Mouse (Mus musculus) myocyte (in vitro differentiated cells): ENCODE data around the gene Lat.

Source experiments
- CEBPB ChIP-seq: IDR thresholded peaks from 2 replicates; pipeline ENCODE4 v1.6.1; 2011; ENCODE audit warnings: mild to moderate bottlenecking, moderate library complexity; ENCODE audit not compliant: poor library complexity, insufficient read depth, severe bottlenecking
- E2F4 ChIP-seq: IDR thresholded peaks from one replicate; pipeline ENCODE4 v1.6.1; 2011; ENCODE audit warnings: mild to moderate bottlenecking, control low read depth, moderate library complexity; ENCODE audit not compliant: insufficient read depth
- MYOD1 ChIP-seq, 3 experiments: IDR thresholded peaks; one replicate each; pipeline ENCODE4 v1.6.1; 2011; ENCODE audit warnings: control low read depth in 2 of 3, low read depth in 2 of 3, mild to moderate bottlenecking in 2 of 3, moderate library complexity in 1 of 3; ENCODE audit not compliant: insufficient read length in 2 of 3, control insufficient read depth in 1 of 3
- MYOG ChIP-seq, 3 experiments: IDR thresholded peaks; one replicate each; pipeline ENCODE4 v1.6.1; 2011; ENCODE audit warnings: control low read depth in 2 of 3, low read depth in 2 of 3, mild to moderate bottlenecking in 2 of 3; ENCODE audit not compliant: insufficient read length in 2 of 3, control insufficient read depth in 1 of 3, insufficient read depth in 1 of 3
- POLR2A ChIP-seq: IDR thresholded peaks from one replicate; pipeline ENCODE4 v1.6.1; 2011; ENCODE audit warnings: low read depth, mild to moderate bottlenecking, control low read depth, moderate library complexity; ENCODE audit not compliant: insufficient read length
- REST ChIP-seq: IDR thresholded peaks from one replicate; pipeline ENCODE4 v1.6.1; 2011; ENCODE audit warnings: mild to moderate bottlenecking, control low read depth, moderate library complexity; ENCODE audit not compliant: insufficient read depth, insufficient read length
- SRF ChIP-seq: IDR thresholded peaks from one replicate; pipeline ENCODE4 v1.6.1; 2011; ENCODE audit warnings: low read depth; ENCODE audit not compliant: control insufficient read depth, insufficient read length
- TCF12 ChIP-seq: IDR thresholded peaks from one replicate; pipeline ENCODE4 v1.6.1; 2011; ENCODE audit warnings: mild to moderate bottlenecking, control low read depth; ENCODE audit not compliant: poor library complexity, insufficient read depth, severe bottlenecking
- USF1 ChIP-seq: IDR thresholded peaks from one replicate; pipeline ENCODE4 v1.6.1; 2011; ENCODE audit warnings: low read depth, mild to moderate bottlenecking, control low read depth, moderate library complexity

DNA sequence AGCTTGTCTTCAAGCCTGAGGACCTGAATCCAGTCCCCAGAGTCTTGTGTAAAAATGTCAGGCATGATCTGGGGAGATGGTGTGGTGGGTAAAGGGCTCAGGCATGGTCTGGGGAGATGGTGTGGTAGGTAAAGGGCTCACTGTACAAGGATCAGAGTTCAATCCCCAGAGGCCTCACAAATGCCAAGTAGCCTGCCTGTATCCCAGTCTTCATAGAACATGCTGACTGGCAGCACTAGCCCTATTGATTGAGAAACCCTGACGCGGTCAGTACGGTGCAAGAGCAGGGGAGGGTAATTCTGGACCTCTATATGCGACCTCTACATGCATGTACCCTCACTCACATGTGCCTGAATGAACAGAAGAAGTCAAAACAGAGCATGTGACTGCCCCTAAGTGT, 48.2 kb upstream of the Lat start:
- TF ChIP-seq USF1 (no peak), SRF (no peak), MYOD1 (IDR thresholded peaks at IDR 0.05; ENCODE audit: control insufficient read depth in 1 of 3, insufficient read length in 2 of 3, low read depth in 2 of 3) (no peak), POLR2A (no peak), REST (no peak), TCF12 (no peak), CEBPB (no peak), E2F4 (no peak), MYOG (IDR thresholded peaks at IDR 0.05; ENCODE audit: control insufficient read depth in 1 of 3, insufficient read depth in 1 of 3, insufficient read length in 2 of 3, low read depth in 2 of 3) (no peak)
